Comparison of ENCODE assay signal across 19 mouse cellular contexts in the genomic region with DNA sequence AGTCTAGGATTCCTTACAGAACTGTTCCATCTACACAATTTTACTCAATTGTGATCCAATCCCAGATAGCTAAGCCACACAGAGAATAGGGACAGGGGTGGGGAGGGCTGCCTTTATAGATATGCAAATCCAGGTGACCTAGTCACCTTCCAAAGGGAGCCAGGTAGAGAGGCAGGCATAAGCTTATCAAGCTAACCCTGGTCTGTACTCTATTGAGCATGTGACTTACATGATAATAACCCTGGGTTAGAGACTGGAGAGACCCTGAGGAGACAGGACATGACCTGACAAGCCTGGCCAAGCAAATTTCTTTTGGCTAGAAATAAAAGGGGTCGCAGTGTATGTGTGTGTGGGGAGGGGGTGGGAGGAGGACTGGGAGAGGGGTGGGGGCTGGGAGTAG. TPM values are rescaled to one million over a fixed set of nuclear protein-coding genes. Genes with fewer than 3 reads are reported as not detected.
A peak's percentile ranks its signal among the peaks of the same experiment; 100 is the strongest.
DNase-seq lines count a peak whose midpoint lies in the region; ATAC-seq and TF ChIP-seq lines count a peak whose summit lies in the region.
"Had no signal": no experiment of that assay in that cellular context is flagged by ENCODE, and none has a peak within 500 bp of the region (broad histone marks: within the 10 kb centered on the region; RNA-seq: fewer than 3 reads in every experiment).

No protein-coding gene starts in this region.

- no peak overlapping the region for H3K9ac ChIP-seq in embryonic facial prominence, embryonic 11.5 days (replicated peaks; ENCODE audit: low read length)
- no peak overlapping the region for H3K9ac ChIP-seq in lung, embryonic 14.5 days
- H3K9ac ChIP-seq in ES-Bruce4 (ENCODE audit: low read depth, poor library complexity, severe bottlenecking): peak overlapping the region; percentile 42; the same call in 1 of the 2 replicates
- H3K9ac ChIP-seq in intestine, postnatal 0 days (ENCODE audit: low read depth, low read length): no peak overlapping the region
- H3K9ac ChIP-seq: liver, embryonic 14.5 days had no signal

- WGBS in embryonic facial prominence, embryonic 11.5 days: 6% methylated on average over 1 of the region's 1 CpGs
- WGBS in embryonic facial prominence, embryonic 10.5 days: 17% methylated on average over 1 of the region's 1 CpGs
- WGBS in lung, embryonic 14.5 days: 25% methylated on average over 1 of the region's 1 CpGs
- WGBS in intestine, postnatal 0 days: 57% methylated on average over 1 of the region's 1 CpGs

- no peaks in the 10 kb centered on the region for H3K4me1 ChIP-seq in embryonic facial prominence, embryonic 11.5 days (ENCODE audit: control insufficient read depth, insufficient read depth, low read length)
- peaks cover 45% of the 10 kb centered on the region for H3K4me1 ChIP-seq in embryonic facial prominence, embryonic 10.5 days
- peaks cover 4% of the 10 kb centered on the region; the same call in 1 of the 2 replicates for H3K4me1 ChIP-seq in lung, embryonic 14.5 days (ENCODE audit: insufficient read depth)
- H3K4me1 ChIP-seq in ES-Bruce4 (ENCODE audit: control insufficient read depth, insufficient read depth, low read length): peaks cover 8% of the 10 kb centered on the region
- no peaks in the 10 kb centered on the region for H3K4me1 ChIP-seq in intestine, postnatal 0 days (replicated peaks; ENCODE audit: control insufficient read depth, insufficient read depth, low read length)

- H3K9me3 ChIP-seq in embryonic facial prominence, embryonic 11.5 days (replicated peaks; ENCODE audit: control insufficient read depth, low read length): no peaks in the 10 kb centered on the region
- H3K9me3 ChIP-seq in embryonic facial prominence, embryonic 10.5 days: no peaks in the 10 kb centered on the region
- H3K9me3 ChIP-seq in lung, embryonic 14.5 days (ENCODE audit: low read depth, low read length): no peaks in the 10 kb centered on the region
- peaks cover 13% of the 10 kb centered on the region for H3K9me3 ChIP-seq in ES-Bruce4 (replicated peaks; ENCODE audit: control insufficient read depth, insufficient read depth, low read length, poor library complexity, severe bottlenecking)
- no peaks in the 10 kb centered on the region for H3K9me3 ChIP-seq in intestine, postnatal 0 days (ENCODE audit: control insufficient read depth)
- H3K9me3 ChIP-seq: heart, embryonic 10.5 days; hindbrain, embryonic 10.5 days had no signal

- TF ChIP-seq CTCF in lung, embryonic 14.5 days (IDR thresholded peaks at IDR 0.05; ENCODE audit: low read depth): no peak
- no peak for TF ChIP-seq CTCF in ES-Bruce4 (IDR thresholded peaks at IDR 0.05; ENCODE audit: low read depth, low read length)
- TF ChIP-seq CTCF in intestine, postnatal 0 days (IDR thresholded peaks at IDR 0.05; ENCODE audit: low read depth): no peak

- H3K36me3 ChIP-seq in embryonic facial prominence, embryonic 11.5 days (replicated peaks; ENCODE audit: control insufficient read depth, insufficient read depth, low read depth, low read length): no peaks in the 10 kb centered on the region
- H3K36me3 ChIP-seq in embryonic facial prominence, embryonic 10.5 days (replicated peaks): no peaks in the 10 kb centered on the region
- H3K36me3 ChIP-seq in lung, embryonic 14.5 days (ENCODE audit: insufficient read depth): no peaks in the 10 kb centered on the region
- H3K36me3 ChIP-seq in ES-Bruce4 (ENCODE audit: control insufficient read depth, insufficient read depth, low read length, poor library complexity, severe bottlenecking): 0 out of 2 replicates have a peak, but pooled peaks cover 2% of the 10 kb centered on the region
- H3K36me3 ChIP-seq in intestine, postnatal 0 days (ENCODE audit: control insufficient read depth, insufficient read depth): no peaks in the 10 kb centered on the region
- H3K36me3 ChIP-seq: heart, embryonic 10.5 days; hindbrain, embryonic 10.5 days had no signal

- no peak overlapping the region for H3K4me2 ChIP-seq in embryonic facial prominence, embryonic 11.5 days (ENCODE audit: low read depth, low read length)
- no peak overlapping the region for H3K4me2 ChIP-seq in lung, embryonic 14.5 days
- 0 out of 2 replicates have a peak overlapping the region, but pooled peaks have one; percentile 21 for H3K4me2 ChIP-seq in intestine, postnatal 0 days (replicated peaks; ENCODE audit: low read depth)

- no peak for TF ChIP-seq POLR2A in ES-Bruce4 (IDR thresholded peaks at IDR 0.05; ENCODE audit: insufficient read depth, low read length)

- no peak overlapping the region for H3K27ac ChIP-seq in embryonic facial prominence, embryonic 11.5 days (replicated peaks; ENCODE audit: low read depth, low read length)
- no peak overlapping the region for H3K27ac ChIP-seq in embryonic facial prominence, embryonic 10.5 days (replicated peaks)
- no peak overlapping the region for H3K27ac ChIP-seq in lung, embryonic 14.5 days (ENCODE audit: low read depth)
- H3K27ac ChIP-seq in ES-Bruce4 (ENCODE audit: insufficient read depth, low read length): peak overlapping the region; percentile 22; the same call in 1 of the 2 replicates
- no peak overlapping the region for H3K27ac ChIP-seq in intestine, postnatal 0 days (ENCODE audit: low read depth, low read length)
- H3K27ac ChIP-seq: gastrocnemius, adult 2 months; heart, embryonic 10.5 days; hindbrain, embryonic 10.5 days; liver, embryonic 14.5 days had no signal

- ATAC-seq in embryonic facial prominence, embryonic 11.5 days (replicated peaks; ENCODE audit: insufficient number of reproducible peaks, low FRiP score, low TSS enrichment, low read depth): 0 out of 2 replicates have a peak, but pooled peaks have one; percentile 18
- ATAC-seq in lung, embryonic 14.5 days (ENCODE audit: insufficient read depth): peak; percentile 22; the same call in 1 of the 2 replicates
- ATAC-seq in intestine, postnatal 0 days: no peak

- no peaks in the 10 kb centered on the region for H3K27me3 ChIP-seq in embryonic facial prominence, embryonic 11.5 days (ENCODE audit: control insufficient read depth, insufficient read depth, low read length)
- no peaks in the 10 kb centered on the region for H3K27me3 ChIP-seq in embryonic facial prominence, embryonic 10.5 days (replicated peaks; ENCODE audit: low read depth, poor library complexity, severe bottlenecking)
- H3K27me3 ChIP-seq in lung, embryonic 14.5 days (ENCODE audit: insufficient read depth, low read length): no peaks in the 10 kb centered on the region
- no peaks in the 10 kb centered on the region for H3K27me3 ChIP-seq in ES-Bruce4 (ENCODE audit: control insufficient read depth, insufficient read depth, low read length, poor library complexity, severe bottlenecking)
- no peaks in the 10 kb centered on the region for H3K27me3 ChIP-seq in intestine, postnatal 0 days (replicated peaks; ENCODE audit: control insufficient read depth, insufficient read depth, low read length)

- no peak for DNase-seq in embryonic facial prominence, embryonic 11.5 days (ENCODE audit: low spot score)
- no peak for DNase-seq in embryonic facial prominence, embryonic 10.5 days (ENCODE audit: low spot score)
- no peak for DNase-seq in lung, embryonic 14.5 days
- DNase-seq in lung, postnatal 10 days: no peak
- no peak for DNase-seq in urinary bladder, postnatal 4 days (ENCODE audit: low spot score in 2 of 2)
- DNase-seq in kidney, adult 9 months: no peak
- DNase-seq: cerebellum, adult 8-10 months; gastrocnemius, adult 2 months; kidney, adult 18-20 months; kidney, postnatal 10 days; layer of hippocampus, postnatal 36 days; right cerebral cortex, postnatal 25 days; thymus, postnatal 14 days had no signal

- TF ChIP-seq EP300 in ES-Bruce4 (IDR thresholded peaks at IDR 0.05; ENCODE audit: insufficient read depth, low read depth, low read length): 0 out of 2 replicates have a peak, but pooled peaks have one; percentile 54

- H3K4me3 ChIP-seq in embryonic facial prominence, embryonic 11.5 days (ENCODE audit: low read depth, low read length): no peak overlapping the region
- H3K4me3 ChIP-seq in embryonic facial prominence, embryonic 10.5 days: no peak overlapping the region
- H3K4me3 ChIP-seq in lung, embryonic 14.5 days (ENCODE audit: low read depth, low read length): no peak overlapping the region
- no peak overlapping the region for H3K4me3 ChIP-seq in ES-Bruce4 (ENCODE audit: low read depth, low read length)
- no peak overlapping the region for H3K4me3 ChIP-seq in intestine, postnatal 0 days (ENCODE audit: low read depth, low read length)
- H3K4me3 ChIP-seq: erythroblast, embryonic 14.5 days; gastrocnemius, adult 2 months; heart, embryonic 10.5 days; hindbrain, embryonic 10.5 days had no signal

RNA-seq across cellular contexts. Expression of a gene that starts 17.1 kb away (rescaled TPM):
- 8.7 and 9.3 TPM in 2 replicates for polyA plus RNA-seq in embryonic facial prominence, embryonic 11.5 days (2014; fragmentation: Nextera tagmentation; extraction: Ambion mirVana)
- polyA plus RNA-seq in embryonic facial prominence, embryonic 10.5 days (2016; fragmentation: Nextera tagmentation; extraction: Ambion mirVana): 4.0 and 5.3 TPM in 2 replicates
- polyA plus RNA-seq in lung, embryonic 14.5 days (2014; fragmentation: Nextera tagmentation; extraction: Ambion mirVana): 8.7 and 9.5 TPM in 2 replicates
- polyA plus RNA-seq in ES-Bruce4 (2011; ENCODE audit: insufficient read depth, insufficient read length, low read depth, missing spikeins): 2.4 and 4.6 TPM in 2 replicates
- 3.4 and 4.7 TPM in 2 replicates for polyA plus RNA-seq in intestine, postnatal 0 days (2015; fragmentation: Nextera tagmentation; extraction: Ambion mirVana)
- polyA plus RNA-seq: erythroblast, embryonic 14.5 days had no signal
